Mouse (Mus musculus): ENCODE results near the gene Shisa4. TPM values are rescaled to one million over a fixed set of nuclear protein-coding genes. Genes with fewer than 3 reads are reported as not detected.

Gene Shisa4
- 18.0 and 26.4 TPM in 2 replicates for polyA plus RNA-seq (2012; rRNA removed)

- no peak for DNase-seq
- H3K27me3 ChIP-seq (ENCODE audit: control insufficient read depth, insufficient read depth, low read length), result peaks cover 4% of the 10 kb centered on the region; the same call in 1 of the 2 replicates
- no peaks in the 10 kb centered on the region for H3K36me3 ChIP-seq (ENCODE audit: control insufficient read depth, insufficient read depth, low read length)
- H3K4me1 ChIP-seq (replicated peaks; ENCODE audit: control insufficient read depth, insufficient read depth, low read length), result 0 out of 2 replicates have a peak, but pooled peaks cover 2% of the 10 kb centered on the region
- peak within 1 kb of the TSS; percentile 20; the same call in 1 of the 2 replicates for H3K4me3 ChIP-seq (ENCODE audit: control insufficient read depth, insufficient read depth, low read length)
- TF ChIP-seq POLR2A (IDR thresholded peaks at IDR 0.05; ENCODE audit: control insufficient read depth, extremely low read depth, insufficient read depth, low read length, poor library complexity) (peak; percentile 4; the same call in 1 of the 2 replicates), CTCF (IDR thresholded peaks at IDR 0.05; ENCODE audit: borderline replicate concordance, control insufficient read depth, extremely low read depth, insufficient read depth, low read length, poor library complexity) (no peak)
- no peak within 1 kb of the TSS for H3K27ac ChIP-seq (ENCODE audit: control insufficient read depth, insufficient read depth, low read length)
- 9% methylated on average over 38 of the region's 38 CpGs for WGBS
Measured at GRCm38 (mm10) chr1:135374868-135375581, at the start of gene Shisa4. Gene Shisa4 (minus strand): TSS chr1:135375237.

GRCm38 (mm10) chr1:135422772-135423171 is 47.7 kb upstream of the Shisa4 start:
- DNase-seq, result no peak
- Histone ChIP-seq H3K27me3 (ENCODE audit: control insufficient read depth, insufficient read depth, low read length) (no peaks in the 10 kb centered on the region), H3K36me3 (ENCODE audit: control insufficient read depth, insufficient read depth, low read length) (peaks cover 30% of the 10 kb centered on the region), H3K4me3 (ENCODE audit: control insufficient read depth, insufficient read depth, low read length) (no peak overlapping the region), H3K4me1 (replicated peaks; ENCODE audit: control insufficient read depth, insufficient read depth, low read length) (no peaks in the 10 kb centered on the region; the same call in 1 of the 2 replicates), H3K27ac (ENCODE audit: control insufficient read depth, insufficient read depth, low read length) (no peak overlapping the region)
- TF ChIP-seq POLR2A (IDR thresholded peaks at IDR 0.05; ENCODE audit: control insufficient read depth, extremely low read depth, insufficient read depth, low read length, poor library complexity), result no peak
- WGBS, result 96% methylated on average over 6 of the region's 6 CpGs

- Histone ChIP-seq H3K27me3 (ENCODE audit: control insufficient read depth, insufficient read depth, low read length) (no peaks in the 10 kb centered on the region), H3K4me3 (ENCODE audit: control insufficient read depth, insufficient read depth, low read length) (no peak overlapping the region), H3K27ac (ENCODE audit: control insufficient read depth, insufficient read depth, low read length) (no peak overlapping the region), H3K4me1 (replicated peaks; ENCODE audit: control insufficient read depth, insufficient read depth, low read length) (no peaks in the 10 kb centered on the region), H3K36me3 (ENCODE audit: control insufficient read depth, insufficient read depth, low read length) (peaks cover 60% of the 10 kb centered on the region)
- TF ChIP-seq CTCF (IDR thresholded peaks at IDR 0.05; ENCODE audit: borderline replicate concordance, control insufficient read depth, extremely low read depth, insufficient read depth, low read length, poor library complexity) (no peak), POLR2A (IDR thresholded peaks at IDR 0.05; ENCODE audit: control insufficient read depth, extremely low read depth, insufficient read depth, low read length, poor library complexity) (no peak)
- no peak for DNase-seq
Measured at GRCm38 (mm10) chr1:135413996-135414395, 39.0 kb upstream of the Shisa4 start.

GRCm38 (mm10) chr1:135412130-135412529 is 37.1 kb upstream of the Shisa4 start:
- Histone ChIP-seq H3K27me3 (ENCODE audit: control insufficient read depth, insufficient read depth, low read length) (no peaks in the 10 kb centered on the region), H3K4me3 (ENCODE audit: control insufficient read depth, insufficient read depth, low read length) (no peak overlapping the region), H3K4me1 (replicated peaks; ENCODE audit: control insufficient read depth, insufficient read depth, low read length) (no peaks in the 10 kb centered on the region), H3K36me3 (ENCODE audit: control insufficient read depth, insufficient read depth, low read length) (peaks cover 55% of the 10 kb centered on the region), H3K27ac (ENCODE audit: control insufficient read depth, insufficient read depth, low read length) (no peak overlapping the region)
- WGBS, result 94% methylated on average over 4 of the region's 4 CpGs
- TF ChIP-seq POLR2A (IDR thresholded peaks at IDR 0.05; ENCODE audit: control insufficient read depth, extremely low read depth, insufficient read depth, low read length, poor library complexity) (no peak), CTCF (IDR thresholded peaks at IDR 0.05; ENCODE audit: borderline replicate concordance, control insufficient read depth, extremely low read depth, insufficient read depth, low read length, poor library complexity) (no peak)
- DNase-seq, result no peak

- no peak for DNase-seq
- H3K4me1 ChIP-seq (replicated peaks; ENCODE audit: control insufficient read depth, insufficient read depth, low read length), result no peaks in the 10 kb centered on the region
- peaks cover 56% of the 10 kb centered on the region for H3K36me3 ChIP-seq (ENCODE audit: control insufficient read depth, insufficient read depth, low read length)
- no peak overlapping the region for H3K27ac ChIP-seq (ENCODE audit: control insufficient read depth, insufficient read depth, low read length)
- H3K27me3 ChIP-seq (ENCODE audit: control insufficient read depth, insufficient read depth, low read length), result no peaks in the 10 kb centered on the region
- WGBS, result 80% methylated on average over 2 of the region's 2 CpGs
- no peak overlapping the region for H3K4me3 ChIP-seq (ENCODE audit: control insufficient read depth, insufficient read depth, low read length)
- TF ChIP-seq POLR2A (IDR thresholded peaks at IDR 0.05; ENCODE audit: control insufficient read depth, extremely low read depth, insufficient read depth, low read length, poor library complexity), result no peak
Measured at GRCm38 (mm10) chr1:135410967-135411366, 35.9 kb upstream of the Shisa4 start.

GRCm38 (mm10) chr1:135408973-135409372 is 33.9 kb upstream of the Shisa4 start:
- H3K4me1 ChIP-seq (replicated peaks; ENCODE audit: control insufficient read depth, insufficient read depth, low read length), result no peaks in the 10 kb centered on the region
- TF ChIP-seq CTCF (IDR thresholded peaks at IDR 0.05; ENCODE audit: borderline replicate concordance, control insufficient read depth, extremely low read depth, insufficient read depth, low read length, poor library complexity) (no peak), POLR2A (IDR thresholded peaks at IDR 0.05; ENCODE audit: control insufficient read depth, extremely low read depth, insufficient read depth, low read length, poor library complexity) (no peak)
- 99% methylated on average over 4 of the region's 4 CpGs for WGBS
- no peak for DNase-seq
- no peak overlapping the region for H3K27ac ChIP-seq (ENCODE audit: control insufficient read depth, insufficient read depth, low read length)
- H3K27me3 ChIP-seq (ENCODE audit: control insufficient read depth, insufficient read depth, low read length), result no peaks in the 10 kb centered on the region
- H3K36me3 ChIP-seq (ENCODE audit: control insufficient read depth, insufficient read depth, low read length), result peaks cover 66% of the 10 kb centered on the region
- no peak overlapping the region for H3K4me3 ChIP-seq (ENCODE audit: control insufficient read depth, insufficient read depth, low read length)

- Histone ChIP-seq H3K27ac (ENCODE audit: control insufficient read depth, insufficient read depth, low read length) (no peak overlapping the region), H3K4me1 (replicated peaks; ENCODE audit: control insufficient read depth, insufficient read depth, low read length) (no peaks in the 10 kb centered on the region), H3K36me3 (ENCODE audit: control insufficient read depth, insufficient read depth, low read length) (peaks cover 76% of the 10 kb centered on the region), H3K27me3 (ENCODE audit: control insufficient read depth, insufficient read depth, low read length) (no peaks in the 10 kb centered on the region), H3K4me3 (ENCODE audit: control insufficient read depth, insufficient read depth, low read length) (no peak overlapping the region)
- WGBS, result 93% methylated on average over 7 of the region's 7 CpGs
- DNase-seq, result no peak
- no peak for TF ChIP-seq CTCF (IDR thresholded peaks at IDR 0.05; ENCODE audit: borderline replicate concordance, control insufficient read depth, extremely low read depth, insufficient read depth, low read length, poor library complexity)
- TF ChIP-seq POLR2A (IDR thresholded peaks at IDR 0.05; ENCODE audit: control insufficient read depth, extremely low read depth, insufficient read depth, low read length, poor library complexity), result no peak
Measured at GRCm38 (mm10) chr1:135405356-135405755, 30.3 kb upstream of the Shisa4 start.
